Mouse (Mus musculus): Measurements from ENCODE around the gene Fbxw8. TPM values are rescaled to one million over a fixed set of nuclear protein-coding genes. Genes with fewer than 3 reads are reported as not detected.

Gene Fbxw8
- polyA plus RNA-seq, 1 experiment from 2014 or later: 25.2 TPM

DNA sequence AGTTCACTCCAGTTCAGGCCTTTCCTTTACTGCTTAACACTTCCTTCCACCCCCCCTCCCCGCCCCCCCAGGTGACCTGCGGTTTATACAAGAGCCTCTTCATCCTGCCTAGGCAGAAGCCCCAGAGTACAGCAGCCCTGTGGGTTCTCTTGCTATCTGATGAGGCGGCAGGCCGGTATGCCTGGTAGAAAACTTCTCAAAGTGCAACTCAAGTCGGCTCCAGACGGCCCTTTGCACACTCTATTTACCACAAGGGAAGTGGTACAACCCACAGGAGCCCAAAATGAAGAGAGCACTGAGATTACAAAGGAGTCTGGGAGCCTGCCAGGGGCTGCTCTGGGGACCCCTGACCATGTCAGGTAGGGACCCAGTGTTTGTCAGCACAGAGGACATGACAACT lies 73.3 kb downstream of the Fbxw8 start:
- no peaks in the 10 kb centered on the region for H3K9me3 ChIP-seq
- no peak overlapping the region for H3K9ac ChIP-seq (replicated peaks)
- 0 out of 2 replicates have a peak overlapping the region, but pooled peaks have one; percentile 39 for H3K27ac ChIP-seq (replicated peaks)
- H3K4me2 ChIP-seq (replicated peaks): no peak overlapping the region
- H3K27me3 ChIP-seq: no peaks in the 10 kb centered on the region
- 81% methylated on average over 6 of the region's 6 CpGs for WGBS
- no peak overlapping the region for H3K4me3 ChIP-seq
- H3K4me1 ChIP-seq: peaks cover 90% of the 10 kb centered on the region
- no peaks in the 10 kb centered on the region for H3K36me3 ChIP-seq
- no peak for ATAC-seq (replicated peaks)

DNA sequence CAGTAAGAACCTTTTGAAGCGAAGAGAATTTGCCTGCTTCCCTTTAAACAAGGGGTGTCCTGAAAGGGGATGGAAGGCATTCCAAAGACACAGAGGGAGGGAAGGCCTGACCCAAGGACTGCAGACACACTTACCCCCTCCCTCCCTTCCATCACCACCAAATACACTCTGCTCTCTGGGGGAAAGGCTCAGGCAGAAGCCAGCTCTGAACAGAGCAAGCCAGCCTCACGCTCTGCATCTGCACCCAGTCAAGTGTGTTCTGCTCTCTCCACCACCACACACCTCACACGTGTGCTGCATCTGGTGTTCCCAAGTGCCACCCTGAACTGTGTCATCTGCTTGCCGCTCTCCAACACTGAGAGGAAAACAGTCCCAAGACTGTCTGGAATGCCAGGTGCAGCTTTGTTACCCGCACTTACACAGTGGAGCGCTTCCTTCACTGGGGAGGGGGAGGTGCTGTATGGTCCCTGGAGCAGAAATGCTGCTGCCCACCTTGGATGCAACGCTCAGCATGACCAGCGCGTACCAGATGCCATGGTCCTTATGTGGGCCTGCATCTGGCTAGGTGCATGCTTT lies 73.8 kb downstream of the Fbxw8 start:
- 67% methylated on average over 9 of the region's 9 CpGs for WGBS
- Histone ChIP-seq H3K9me3 (no peaks in the 10 kb centered on the region), H3K9ac (replicated peaks) (no peak overlapping the region), H3K4me3 (no peak overlapping the region), H3K27me3 (no peaks in the 10 kb centered on the region), H3K36me3 (0 out of 2 replicates have a peak, but pooled peaks cover under 1% of the 10 kb centered on the region), H3K4me1 (peaks cover 90% of the 10 kb centered on the region), H3K27ac (replicated peaks) (no peak overlapping the region), H3K4me2 (replicated peaks) (no peak overlapping the region)
- ATAC-seq (replicated peaks): no peak

DNA sequence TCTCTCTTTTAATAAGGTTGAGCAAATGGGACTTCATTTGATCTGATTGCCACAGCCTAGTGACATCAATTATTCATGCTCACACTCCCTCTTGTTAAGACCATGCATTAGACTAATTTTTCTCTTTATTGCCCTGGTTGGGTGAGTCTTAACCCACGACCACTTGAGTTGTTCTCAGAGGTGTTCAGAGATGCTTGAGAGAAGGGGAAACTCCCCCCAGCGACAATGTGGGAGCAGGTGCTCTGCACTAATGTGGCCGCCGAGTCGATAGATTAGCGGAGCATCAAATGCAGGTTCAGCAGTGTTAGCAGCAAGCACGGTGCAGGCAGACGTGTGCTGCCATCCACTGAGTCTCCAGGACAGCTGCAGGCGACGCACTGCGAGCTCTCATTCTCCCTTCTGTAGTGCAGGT lies 75.4 kb downstream of the Fbxw8 start:
- Histone ChIP-seq H3K27ac (replicated peaks) (peak overlapping the region; percentile 48), H3K9me3 (no peaks in the 10 kb centered on the region), H3K9ac (replicated peaks) (peak overlapping the region; percentile 19; the same call in 1 of the 2 replicates), H3K27me3 (no peaks in the 10 kb centered on the region), H3K4me3 (no peak overlapping the region), H3K36me3 (0 out of 2 replicates have a peak, but pooled peaks cover 3% of the 10 kb centered on the region), H3K4me1 (peaks cover 92% of the 10 kb centered on the region), H3K4me2 (replicated peaks) (no peak overlapping the region)
- WGBS: 16% methylated on average over 11 of the region's 11 CpGs
- no peak for ATAC-seq (replicated peaks)

DNA sequence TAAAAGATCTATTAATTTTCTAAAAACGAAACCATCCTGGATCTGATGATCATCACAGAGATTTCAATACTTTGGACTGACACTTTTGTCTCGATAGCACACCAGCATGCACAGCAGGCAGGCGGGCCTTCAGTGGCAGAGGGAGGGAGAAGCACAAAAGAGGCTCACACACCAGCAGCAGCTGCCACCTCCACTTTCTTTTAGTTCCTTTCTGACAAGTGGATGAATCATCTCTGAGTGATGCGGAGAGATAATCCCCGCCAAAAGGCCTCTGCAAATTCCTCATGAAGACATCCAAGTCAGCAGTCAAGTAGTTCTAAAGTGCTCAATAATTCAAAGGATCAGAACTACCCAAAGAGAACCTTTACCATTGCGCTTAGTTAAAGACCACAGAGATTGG lies 75.9 kb downstream of the Fbxw8 start:
- 19% methylated on average over 6 of the region's 6 CpGs for WGBS
- H3K9me3 ChIP-seq: no peaks in the 10 kb centered on the region
- H3K4me2 ChIP-seq (replicated peaks): no peak overlapping the region
- H3K27me3 ChIP-seq: no peaks in the 10 kb centered on the region
- ATAC-seq (replicated peaks): no peak
- H3K4me1 ChIP-seq: peaks cover 87% of the 10 kb centered on the region
- H3K36me3 ChIP-seq: 0 out of 2 replicates have a peak, but pooled peaks cover 3% of the 10 kb centered on the region
- H3K27ac ChIP-seq (replicated peaks): peak overlapping the region; percentile 48; the same call in 1 of the 2 replicates
- H3K4me3 ChIP-seq: no peak overlapping the region
- H3K9ac ChIP-seq (replicated peaks): no peak overlapping the region

DNA sequence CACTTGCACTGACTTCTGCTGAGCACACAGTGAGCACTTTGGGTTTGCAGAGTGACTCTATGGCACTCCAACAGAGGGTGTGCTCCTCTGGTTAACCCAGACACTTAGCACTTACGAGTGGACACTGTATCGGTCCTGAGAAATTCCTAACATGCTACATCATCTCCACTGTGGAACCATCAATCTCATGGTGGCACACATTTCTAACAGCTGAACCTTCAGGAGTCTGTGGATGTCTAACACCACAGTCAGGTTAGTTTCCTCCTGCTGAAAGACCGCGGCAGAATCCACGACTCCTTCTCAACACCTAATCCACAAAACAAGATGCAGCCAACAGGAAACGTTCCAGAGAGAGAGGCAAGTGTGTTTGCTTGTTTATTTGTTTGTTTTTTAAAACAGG lies 76.7 kb downstream of the Fbxw8 start:
- Histone ChIP-seq H3K9me3 (no peaks in the 10 kb centered on the region), H3K36me3 (0 out of 2 replicates have a peak, but pooled peaks cover 3% of the 10 kb centered on the region), H3K4me2 (replicated peaks) (no peak overlapping the region), H3K4me3 (no peak overlapping the region), H3K27ac (replicated peaks) (no peak overlapping the region), H3K4me1 (peaks cover 85% of the 10 kb centered on the region), H3K27me3 (no peaks in the 10 kb centered on the region), H3K9ac (replicated peaks) (no peak overlapping the region)
- ATAC-seq (replicated peaks): no peak
- 84% methylated on average over 6 of the region's 6 CpGs for WGBS

DNA sequence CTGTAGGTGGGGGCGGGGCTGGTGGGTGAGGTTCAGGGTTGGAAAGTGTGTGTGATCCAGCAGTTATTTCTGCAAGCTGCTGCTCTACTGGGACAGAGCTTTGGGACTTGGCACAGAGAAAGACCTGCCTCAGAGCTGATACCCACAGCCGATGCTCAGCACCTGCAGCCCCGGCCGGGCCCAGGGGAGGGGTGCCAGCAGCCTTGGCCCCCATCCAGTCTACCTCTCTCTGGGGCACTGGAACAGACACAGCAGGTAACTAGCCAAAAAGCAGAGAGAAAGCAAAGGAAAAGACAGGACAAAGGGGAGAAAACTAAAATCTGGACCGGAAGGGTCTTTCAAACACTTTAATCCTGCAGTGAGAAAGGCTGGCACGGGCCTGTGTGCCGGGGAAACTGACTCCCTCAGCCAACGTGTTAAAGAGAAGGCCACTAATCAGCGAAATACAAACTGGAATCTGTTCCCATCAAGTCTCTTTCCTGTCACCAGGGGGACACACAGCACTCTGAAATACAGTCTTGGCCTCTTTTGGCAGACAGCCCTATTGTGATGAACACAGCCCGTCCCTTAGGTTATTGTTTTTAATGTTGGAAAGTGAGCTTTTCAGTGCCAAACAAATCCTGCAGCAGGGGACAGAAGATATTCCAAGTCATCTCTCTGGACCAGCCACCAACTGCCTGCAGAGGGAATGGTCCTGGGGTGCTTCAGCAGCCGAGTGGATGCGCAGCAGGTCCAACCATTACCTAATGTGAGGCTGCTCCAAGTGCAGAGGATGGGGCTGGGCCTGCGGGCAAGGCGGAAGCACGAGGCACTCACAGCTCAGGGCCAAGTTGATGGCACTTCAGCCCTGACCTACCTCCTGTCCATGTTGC lies 78.3 kb downstream of the Fbxw8 start:
- Histone ChIP-seq H3K27me3 (no peaks in the 10 kb centered on the region), H3K9ac (replicated peaks) (no peak overlapping the region), H3K4me2 (replicated peaks) (no peak overlapping the region), H3K27ac (replicated peaks) (peak overlapping the region; percentile 83), H3K9me3 (no peaks in the 10 kb centered on the region), H3K4me1 (peaks cover 86% of the 10 kb centered on the region), H3K4me3 (no peak overlapping the region), H3K36me3 (0 out of 2 replicates have a peak, but pooled peaks cover 3% of the 10 kb centered on the region)
- peak; percentile 27 for ATAC-seq (replicated peaks)
- 46% methylated on average over 15 of the region's 15 CpGs for WGBS

DNA sequence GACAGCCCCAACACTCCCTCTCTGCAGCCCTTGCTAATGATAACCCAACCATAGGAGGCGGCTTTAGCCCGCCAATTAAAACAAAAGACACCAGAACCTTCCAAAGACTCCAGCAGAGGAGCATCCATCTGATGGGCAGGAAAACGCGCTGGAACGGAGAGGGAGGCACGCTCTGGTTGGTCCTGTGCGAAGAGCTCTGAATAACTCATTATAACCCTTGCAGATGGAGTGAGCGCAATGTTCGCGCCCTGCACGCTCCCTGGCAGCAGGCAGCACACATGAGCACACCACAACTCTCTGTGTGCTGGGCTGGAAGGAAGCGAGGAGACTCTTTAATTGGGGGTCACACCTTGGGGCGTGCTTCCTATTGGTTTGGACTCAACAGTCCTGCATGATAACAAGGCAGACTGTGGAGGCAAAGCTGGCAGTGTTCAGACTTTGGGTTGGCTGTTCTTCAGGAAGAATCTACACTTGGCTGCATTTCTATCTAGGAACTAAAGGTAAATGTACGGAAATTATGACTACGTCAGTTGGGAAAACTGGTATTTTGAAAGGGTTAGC lies 82.0 kb downstream of the Fbxw8 start:
- 0 out of 2 replicates have a peak, but pooled peaks cover 4% of the 10 kb centered on the region for H3K36me3 ChIP-seq
- ATAC-seq (replicated peaks): peak; percentile 72
- no peak overlapping the region for H3K9ac ChIP-seq (replicated peaks)
- no peaks in the 10 kb centered on the region for H3K9me3 ChIP-seq
- H3K4me3 ChIP-seq: no peak overlapping the region
- H3K27me3 ChIP-seq: no peaks in the 10 kb centered on the region
- H3K4me2 ChIP-seq (replicated peaks): no peak overlapping the region
- peak overlapping the region; percentile 67 for H3K27ac ChIP-seq (replicated peaks)
- WGBS: 34% methylated on average over 15 of the region's 15 CpGs
- H3K4me1 ChIP-seq: peaks cover 53% of the 10 kb centered on the region

DNA sequence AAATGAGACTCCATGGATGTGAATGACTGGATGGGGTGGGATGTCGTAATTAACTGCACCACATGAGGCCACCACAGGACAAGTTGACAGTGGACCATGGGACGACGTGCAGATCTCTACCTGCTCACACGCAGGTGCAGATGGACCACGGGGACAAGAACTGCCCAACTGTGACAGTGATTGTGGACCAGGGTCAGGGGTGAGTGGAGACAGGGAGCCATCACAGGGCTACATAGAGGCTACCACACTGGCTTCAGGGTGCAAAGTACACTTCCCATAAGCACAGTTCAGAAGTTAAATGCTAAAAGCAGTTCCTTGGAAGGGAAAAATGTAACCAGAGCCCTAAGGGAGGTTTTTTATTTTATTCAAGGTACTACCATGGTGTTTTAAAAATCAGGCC lies 83.5 kb downstream of the Fbxw8 start:
- no peak overlapping the region for H3K4me2 ChIP-seq (replicated peaks)
- no peaks in the 10 kb centered on the region for H3K27me3 ChIP-seq
- no peaks in the 10 kb centered on the region for H3K9me3 ChIP-seq
- peak overlapping the region; percentile 67; the same call in 1 of the 2 replicates for H3K27ac ChIP-seq (replicated peaks)
- ATAC-seq (replicated peaks): no peak
- H3K36me3 ChIP-seq: 0 out of 2 replicates have a peak, but pooled peaks cover 6% of the 10 kb centered on the region
- no peak overlapping the region for H3K9ac ChIP-seq (replicated peaks)
- H3K4me1 ChIP-seq: peaks cover 38% of the 10 kb centered on the region
- no peak overlapping the region for H3K4me3 ChIP-seq
- 81% methylated on average over 5 of the region's 5 CpGs for WGBS

DNA sequence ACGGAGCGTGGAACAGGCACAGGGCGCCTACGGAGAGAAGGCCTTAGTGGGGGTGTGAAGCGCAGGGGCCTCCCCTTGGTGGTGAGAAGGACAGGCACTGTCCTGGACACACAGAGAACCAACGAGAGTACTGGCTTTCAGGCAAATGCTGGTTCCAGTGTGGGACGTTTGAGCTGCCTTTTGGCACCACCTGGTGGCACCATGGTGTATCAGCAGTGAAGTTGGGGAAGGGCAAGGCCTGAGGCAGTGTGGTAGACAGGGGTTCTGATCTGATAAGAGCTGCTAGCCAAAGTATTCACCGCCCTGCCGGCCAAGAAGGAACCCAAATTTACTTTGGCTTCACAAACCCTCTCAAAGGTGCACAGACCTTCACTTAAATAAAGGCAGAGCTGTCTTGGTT lies 85.9 kb downstream of the Fbxw8 start:
- Histone ChIP-seq H3K4me3 (no peak overlapping the region), H3K9me3 (no peaks in the 10 kb centered on the region), H3K27ac (replicated peaks) (no peak overlapping the region), H3K9ac (replicated peaks) (no peak overlapping the region), H3K36me3 (0 out of 2 replicates have a peak, but pooled peaks cover 4% of the 10 kb centered on the region), H3K4me1 (peaks cover 40% of the 10 kb centered on the region), H3K27me3 (no peaks in the 10 kb centered on the region), H3K4me2 (replicated peaks) (no peak overlapping the region)
- ATAC-seq (replicated peaks): peak; percentile 46; the same call in 1 of the 2 replicates
- 41% methylated on average over 9 of the region's 9 CpGs for WGBS

DNA sequence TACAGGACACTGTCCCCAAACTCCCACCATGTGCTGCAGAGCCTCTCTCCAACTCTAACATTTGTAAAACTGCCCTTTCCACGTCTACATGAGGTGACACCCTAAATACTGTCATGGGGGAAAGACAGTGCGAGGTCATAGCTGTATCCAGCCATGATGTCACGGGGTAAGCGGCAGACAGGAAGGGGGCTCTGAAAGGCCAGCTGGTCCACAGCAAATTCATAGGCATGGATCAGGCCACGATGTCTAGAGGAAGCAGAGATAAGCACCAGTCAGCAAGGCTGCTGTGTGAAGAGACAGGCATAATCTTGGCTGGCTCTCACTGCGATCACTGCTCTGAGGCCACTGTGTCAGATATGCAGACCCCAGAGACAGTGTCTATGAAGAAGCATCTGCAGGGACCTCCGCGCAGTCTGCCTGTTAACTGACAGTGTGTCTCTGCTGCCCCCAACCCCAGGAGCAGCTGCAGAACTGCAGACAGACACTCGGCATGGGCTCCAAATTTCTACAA lies 87.2 kb downstream of the Fbxw8 start:
- peaks cover 42% of the 10 kb centered on the region for H3K4me1 ChIP-seq
- no peak overlapping the region for H3K4me2 ChIP-seq (replicated peaks)
- H3K27me3 ChIP-seq: no peaks in the 10 kb centered on the region
- H3K27ac ChIP-seq (replicated peaks): no peak overlapping the region
- H3K9me3 ChIP-seq: no peaks in the 10 kb centered on the region
- H3K9ac ChIP-seq (replicated peaks): no peak overlapping the region
- H3K36me3 ChIP-seq: 0 out of 2 replicates have a peak, but pooled peaks cover 4% of the 10 kb centered on the region
- ATAC-seq (replicated peaks): no peak
- WGBS: 91% methylated on average over 9 of the region's 9 CpGs
- no peak overlapping the region for H3K4me3 ChIP-seq

DNA sequence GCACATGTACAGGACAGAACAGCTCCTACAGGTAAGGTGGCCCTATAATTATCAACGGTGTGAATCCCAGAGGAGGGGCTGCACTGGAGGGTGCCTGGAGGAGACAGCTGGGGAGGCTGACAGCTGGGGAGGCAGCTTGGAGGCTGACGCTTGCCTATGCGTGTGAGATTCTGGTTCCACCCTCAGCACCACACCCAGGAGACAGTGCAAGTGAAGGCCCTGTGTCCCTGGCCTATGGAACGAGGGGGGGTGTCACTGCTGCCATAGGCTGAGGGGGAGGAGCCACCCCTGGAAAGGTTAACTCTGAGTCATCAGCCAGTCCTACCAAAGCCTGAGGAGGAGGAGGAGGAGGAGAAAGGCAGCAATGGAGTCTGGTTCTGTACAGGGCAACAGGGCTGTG lies 87.7 kb downstream of the Fbxw8 start:
- H3K27ac ChIP-seq (replicated peaks): no peak overlapping the region
- H3K4me2 ChIP-seq (replicated peaks): no peak overlapping the region
- H3K36me3 ChIP-seq: 0 out of 2 replicates have a peak, but pooled peaks cover 4% of the 10 kb centered on the region
- WGBS: 75% methylated on average over 4 of the region's 4 CpGs
- no peaks in the 10 kb centered on the region for H3K27me3 ChIP-seq
- peaks cover 39% of the 10 kb centered on the region for H3K4me1 ChIP-seq
- H3K4me3 ChIP-seq: no peak overlapping the region
- ATAC-seq (replicated peaks): no peak
- no peaks in the 10 kb centered on the region for H3K9me3 ChIP-seq
- H3K9ac ChIP-seq (replicated peaks): no peak overlapping the region

DNA sequence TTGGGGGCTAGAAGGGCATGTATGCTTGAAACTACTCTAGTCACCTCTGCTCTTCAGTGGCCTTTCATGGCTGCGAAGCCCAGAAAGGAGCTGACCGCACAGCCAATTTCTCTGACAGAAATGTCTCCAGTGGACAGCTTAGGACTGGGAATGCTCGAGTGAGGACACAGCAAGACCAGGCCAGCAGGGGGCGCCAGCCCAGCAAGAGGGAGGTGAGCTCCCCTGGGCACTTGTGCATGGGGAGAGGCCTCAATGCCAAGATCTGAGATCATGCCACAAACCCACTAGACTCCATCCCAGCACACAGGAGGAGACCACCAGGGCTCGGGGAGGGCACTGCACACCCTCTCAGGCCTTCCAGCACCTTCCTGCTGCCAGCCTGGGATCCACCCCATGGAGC lies 88.4 kb downstream of the Fbxw8 start:
- H3K9ac ChIP-seq (replicated peaks): no peak overlapping the region
- H3K27ac ChIP-seq (replicated peaks): no peak overlapping the region
- H3K36me3 ChIP-seq: 0 out of 2 replicates have a peak, but pooled peaks cover 4% of the 10 kb centered on the region
- H3K4me2 ChIP-seq (replicated peaks): no peak overlapping the region
- H3K9me3 ChIP-seq: no peaks in the 10 kb centered on the region
- WGBS: 56% methylated on average over 5 of the region's 5 CpGs
- no peak for ATAC-seq (replicated peaks)
- no peaks in the 10 kb centered on the region for H3K27me3 ChIP-seq
- no peak overlapping the region for H3K4me3 ChIP-seq
- H3K4me1 ChIP-seq: peaks cover 32% of the 10 kb centered on the region
